Comparison of ENCODE assay signal across 20 mouse cellular contexts in the genomic region with DNA sequence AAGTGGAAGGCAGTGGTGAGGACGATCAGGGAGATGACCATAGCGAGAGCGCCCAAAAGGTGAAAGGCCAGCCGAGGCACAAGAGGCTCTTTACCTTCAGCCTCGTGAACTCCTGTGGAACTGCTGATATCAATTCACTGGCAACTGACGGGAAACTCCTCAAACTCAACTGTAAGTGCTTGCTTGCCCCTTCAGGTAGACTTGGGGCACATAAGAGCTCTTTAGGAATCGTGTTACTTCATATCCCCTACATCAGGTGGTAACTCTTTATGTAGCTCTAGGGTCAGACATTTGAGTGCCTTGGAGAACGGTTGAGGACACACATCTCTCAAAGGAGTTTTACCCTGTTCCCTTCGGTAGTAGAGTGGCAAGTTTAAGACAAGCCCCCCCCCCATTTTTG. TPM values are rescaled to one million over a fixed set of nuclear protein-coding genes. Genes with fewer than 3 reads are reported as not detected.
"Had no signal": no experiment of that assay in that cellular context is flagged by ENCODE, and none has a peak within 500 bp of the region (broad histone marks: within the 10 kb centered on the region; RNA-seq: fewer than 3 reads in every experiment).

No protein-coding gene starts in this region.

- H3K9ac ChIP-seq: liver, embryonic 12.5 days; liver, embryonic 14.5 days; lung, embryonic 14.5 days; midbrain, embryonic 13.5 days; midbrain, embryonic 15.5 days; neural tube, embryonic 12.5 days had no signal

- H3K4me2 ChIP-seq: liver, embryonic 12.5 days; lung, embryonic 14.5 days; midbrain, embryonic 11.5 days; midbrain, embryonic 13.5 days; midbrain, embryonic 15.5 days; neural tube, embryonic 12.5 days had no signal

- ATAC-seq: liver, embryonic 12.5 days; midbrain, embryonic 13.5 days; midbrain, embryonic 15.5 days had no signal

- H3K4me3 ChIP-seq: liver, embryonic 12.5 days; midbrain, embryonic 13.5 days; midbrain, embryonic 15.5 days; neural tube, embryonic 12.5 days had no signal

- H3K4me1 ChIP-seq: liver, embryonic 12.5 days; midbrain, embryonic 13.5 days; midbrain, embryonic 15.5 days; neural tube, embryonic 12.5 days had no signal

- H3K27me3 ChIP-seq: liver, embryonic 12.5 days; midbrain, embryonic 13.5 days; midbrain, embryonic 15.5 days; neural tube, embryonic 12.5 days had no signal

- H3K27ac ChIP-seq: liver, embryonic 12.5 days; liver, embryonic 14.5 days; midbrain, embryonic 13.5 days; midbrain, embryonic 15.5 days; neural tube, embryonic 12.5 days had no signal

- H3K9me3 ChIP-seq: liver, embryonic 12.5 days; midbrain, embryonic 13.5 days; midbrain, embryonic 15.5 days; neural tube, embryonic 12.5 days had no signal

- DNase-seq: lung, embryonic 14.5 days; right cerebral cortex, postnatal 14 days; thymus, adult 18-20 months; thymus, postnatal 14 days; thymus, postnatal 36 days had no signal

RNA-seq across cellular contexts. Expression of a gene that starts 11.2 kb away (rescaled TPM):
- polyA plus RNA-seq: liver, adult 2 months had no signal

RNA-seq across cellular contexts. Expression of a gene that starts 46.9 kb away (rescaled TPM):
- polyA plus RNA-seq: liver, adult 2 months; spleen, adult 2 months had no signal

RNA-seq across cellular contexts. Expression of a gene that starts 54.9 kb away (rescaled TPM):
- polyA plus RNA-seq: liver, adult 2 months; liver, embryonic 12.5 days; liver, embryonic 14.5 days; liver, embryonic 16.5 days; lung, embryonic 14.5 days; lung, embryonic 16.5 days; midbrain, embryonic 11.5 days; midbrain, embryonic 13.5 days; midbrain, embryonic 15.5 days; midbrain, postnatal 0 days; neural tube, embryonic 12.5 days; neural tube, embryonic 14.5 days; spleen, adult 2 months; stomach, embryonic 14.5 days; stomach, embryonic 16.5 days; thymus, postnatal 0 days had no signal
